Mouse (Mus musculus) CH12.LX (cell line): ENCODE measurements around the gene Trim29. TPM values are rescaled to one million over a fixed set of nuclear protein-coding genes. Genes with fewer than 3 reads are reported as not detected.

Source experiments
- DNase-seq: peaks from one replicate; pipeline ENCODE4 v3.0.0-alpha.2; 2013; ENCODE audit errors: extremely low read depth
- H3K27ac ChIP-seq: 2 replicates; pipeline ENCODE4 v1.5.1; 2012; ENCODE audit warnings: low read depth, mild to moderate bottlenecking, control low read depth, moderate library complexity; ENCODE audit not compliant: insufficient read depth
- H3K27me3 ChIP-seq: replicated peaks from 2 replicates; pipeline ENCODE3; 2012; ENCODE audit warnings: inconsistent platforms
- H3K36me3 ChIP-seq, 2 experiments: replicated peaks in 1 of 2; 2 replicates each; pipeline versions ENCODE3 to v1.6.1; 2012; ENCODE audit warnings: inconsistent platforms in 1 of 2, low read length in 1 of 2, mild to moderate bottlenecking in 1 of 2, mixed read lengths in 1 of 2, moderate library complexity in 1 of 2; ENCODE audit not compliant: control insufficient read depth in 1 of 2, insufficient read depth in 1 of 2
- H3K4me1 ChIP-seq, 2 experiments: 2 replicates each; pipeline ENCODE4 v1.6.1; 2012; ENCODE audit warnings: inconsistent platforms in 1 of 2, moderate library complexity in 1 of 2; ENCODE audit not compliant: insufficient read depth in 2 of 2, control insufficient read depth in 1 of 2
- H3K4me2 ChIP-seq: 2 replicates; pipeline ENCODE4 v1.6.1; 2012; ENCODE audit warnings: low read depth, mild to moderate bottlenecking, control low read depth; ENCODE audit not compliant: poor library complexity, insufficient read depth, severe bottlenecking
- H3K4me3 ChIP-seq, 3 experiments: fragments of 150-350 bp in 1 of 3; sonication (generic) in 1 of 3; replicated peaks in 1 of 3; 2 replicates each; pipeline versions ENCODE3 to v1.5.1; 2011 to 2012; ENCODE audit warnings: low read depth in 2 of 3, low read length in 2 of 3, mild to moderate bottlenecking in 2 of 3, moderate library complexity in 2 of 3, control low read depth in 1 of 3, improper control_type of control experiment in 1 of 3, inconsistent platforms in 1 of 3, mixed read lengths in 1 of 3; ENCODE audit not compliant: poor library complexity in 1 of 3
- H3K79me2 ChIP-seq: replicated peaks from 2 replicates; pipeline ENCODE4 v1.6.1; 2012; ENCODE audit warnings: mild to moderate bottlenecking, moderate library complexity; ENCODE audit not compliant: control insufficient read depth, poor library complexity, insufficient read depth, severe bottlenecking; ENCODE audit errors: extremely low read depth
- H3K9ac ChIP-seq: 2 replicates; pipeline ENCODE4 v1.6.1; 2012; ENCODE audit warnings: low read depth, mild to moderate bottlenecking, control low read depth, moderate library complexity; ENCODE audit not compliant: insufficient read depth
- H3K9me3 ChIP-seq: replicated peaks from 2 replicates; pipeline ENCODE3; 2012; ENCODE audit warnings: low read length, inconsistent platforms, mixed read lengths
- BHLHE40 ChIP-seq: IDR thresholded peaks from 2 replicates; pipeline ENCODE4 v1.6.1; 2011; ENCODE audit warnings: mild to moderate bottlenecking, low read depth, low read length, improper control_type of control experiment
- CHD1 ChIP-seq: IDR thresholded peaks from 2 replicates; pipeline ENCODE4 v1.6.1; 2012; ENCODE audit warnings: low read depth, low read length, improper control_type of control experiment, inconsistent platforms
- CTCF ChIP-seq, 2 experiments: IDR thresholded peaks in 1 of 2; conservative IDR thresholded peaks in 1 of 2; 2 replicates each; pipeline ENCODE4 v1.5.1; 2011 to 2012; ENCODE audit warnings: low read depth in 2 of 2, low read length in 2 of 2, improper control_type of control experiment in 1 of 2, inconsistent platforms in 1 of 2, mild to moderate bottlenecking in 1 of 2, moderate library complexity in 1 of 2
- E2F4 ChIP-seq: IDR thresholded peaks from 2 replicates; pipeline ENCODE4 v1.6.1; 2011; ENCODE audit warnings: low read depth, low read length, improper control_type of control experiment; ENCODE audit not compliant: insufficient replicate concordance
- ELF1 ChIP-seq: IDR thresholded peaks from 2 replicates; pipeline ENCODE4 v1.6.1; 2014; ENCODE audit warnings: low read depth, mild to moderate bottlenecking, inconsistent platforms, low read length, improper control_type of control experiment
- ETS1 ChIP-seq: conservative IDR thresholded peaks from 2 replicates; pipeline ENCODE4 v1.6.1; 2012; ENCODE audit warnings: low read depth, mild to moderate bottlenecking, inconsistent platforms, low read length, improper control_type of control experiment, moderate library complexity
- IRF4 ChIP-seq: IDR thresholded peaks from 2 replicates; pipeline ENCODE4 v1.6.1; 2014; ENCODE audit warnings: low read depth, mild to moderate bottlenecking, inconsistent platforms, low read length, improper control_type of control experiment
- JUN ChIP-seq: IDR thresholded peaks from 2 replicates; pipeline ENCODE4 v1.6.1; 2011; ENCODE audit warnings: low read depth, mild to moderate bottlenecking, low read length, improper control_type of control experiment, moderate library complexity; ENCODE audit not compliant: insufficient read depth
- JUND ChIP-seq: conservative IDR thresholded peaks from 2 replicates; pipeline ENCODE4 v1.6.1; 2011; ENCODE audit warnings: low read depth, low read length, improper control_type of control experiment
- KAT2A ChIP-seq: IDR thresholded peaks from 2 replicates; pipeline ENCODE4 v1.6.1; 2012; ENCODE audit warnings: low read length, improper control_type of control experiment, inconsistent platforms; ENCODE audit not compliant: insufficient replicate concordance
- MAFK ChIP-seq: IDR thresholded peaks from 2 replicates; pipeline ENCODE4 v1.6.1; 2011; ENCODE audit warnings: low read length, improper control_type of control experiment; ENCODE audit not compliant: insufficient replicate concordance
- MAX ChIP-seq: IDR thresholded peaks from 2 replicates; pipeline ENCODE4 v1.6.1; 2011; ENCODE audit warnings: low read length, improper control_type of control experiment
- MEF2A ChIP-seq: IDR thresholded peaks from 2 replicates; pipeline ENCODE4 v1.6.1; 2014; ENCODE audit warnings: low read depth, mild to moderate bottlenecking, inconsistent platforms, low read length, improper control_type of control experiment, borderline replicate concordance
- MYC ChIP-seq: IDR thresholded peaks from 2 replicates; pipeline ENCODE4 v1.6.1; 2011; ENCODE audit warnings: low read depth, mild to moderate bottlenecking, improper control_type of control experiment, low read length
- NELFE ChIP-seq: IDR thresholded peaks from 2 replicates; pipeline ENCODE4 v1.6.1; 2011; ENCODE audit warnings: low read depth, low read length, improper control_type of control experiment
- NRF1 ChIP-seq: IDR thresholded peaks from 2 replicates; pipeline ENCODE4 v1.6.1; 2014; ENCODE audit warnings: low read depth, mild to moderate bottlenecking, inconsistent platforms, low read length, improper control_type of control experiment, moderate library complexity
- POLR2A ChIP-seq: IDR thresholded peaks from 2 replicates; pipeline ENCODE4 v1.6.1; 2011; ENCODE audit warnings: low read depth, mild to moderate bottlenecking, improper control_type of control experiment, low read length
- POLR2AphosphoS2 ChIP-seq: IDR thresholded peaks from 2 replicates; pipeline ENCODE4 v1.6.1; 2011; ENCODE audit warnings: low read depth, low read length, improper control_type of control experiment
- RAD21 ChIP-seq: IDR thresholded peaks from 2 replicates; pipeline ENCODE4 v1.6.1; 2011; ENCODE audit warnings: low read depth, mild to moderate bottlenecking, low read length, improper control_type of control experiment, moderate library complexity
- RCOR1 ChIP-seq: conservative IDR thresholded peaks from 2 replicates; pipeline ENCODE4 v1.6.1; 2012; ENCODE audit warnings: low read depth, mild to moderate bottlenecking, inconsistent platforms, low read length, improper control_type of control experiment
- TBP ChIP-seq: conservative IDR thresholded peaks from 2 replicates; pipeline ENCODE4 v1.6.1; 2011; ENCODE audit warnings: low read depth, low read length, improper control_type of control experiment
- TCF12 ChIP-seq: IDR thresholded peaks from 2 replicates; pipeline ENCODE4 v1.6.1; 2014; ENCODE audit warnings: low read depth, mild to moderate bottlenecking, inconsistent platforms, low read length, improper control_type of control experiment
- UBTF ChIP-seq: IDR thresholded peaks from 2 replicates; pipeline ENCODE4 v1.6.1; 2012; ENCODE audit warnings: low read depth, mild to moderate bottlenecking, inconsistent platforms, low read length, improper control_type of control experiment, moderate library complexity
- USF2 ChIP-seq: conservative IDR thresholded peaks from 2 replicates; pipeline ENCODE4 v1.6.1; 2011; ENCODE audit warnings: low read depth, low read length, improper control_type of control experiment
- ZC3H11A ChIP-seq: IDR thresholded peaks from 2 replicates; pipeline ENCODE4 v1.6.1; 2012; ENCODE audit warnings: low read depth, mild to moderate bottlenecking, inconsistent platforms, low read length, improper control_type of control experiment
- ZKSCAN1 ChIP-seq: IDR thresholded peaks from 2 replicates; pipeline ENCODE4 v1.6.1; 2012; ENCODE audit warnings: low read depth, inconsistent platforms, low read length, improper control_type of control experiment, borderline replicate concordance
- ZMIZ1 ChIP-seq: IDR thresholded peaks from 2 replicates; pipeline ENCODE4 v1.6.1; 2012; ENCODE audit warnings: low read depth, mild to moderate bottlenecking, inconsistent platforms, low read length, improper control_type of control experiment
- ZNF384 ChIP-seq: IDR thresholded peaks from 2 replicates; pipeline ENCODE4 v1.6.1; 2012; ENCODE audit warnings: low read depth, low read length, improper control_type of control experiment, inconsistent platforms
- dilution Hi-C: fragments of 300-500 bp; cut with MboI; formaldehyde crosslinking; loops from 2 replicates; pipeline ENCODE4 v1.14.3; 2020; ENCODE audit warnings: low sequenced_read_pairs; ENCODE audit not compliant: extremely low pct_unique_long_range_greater_than_20kb, extremely low pct_ligation_motif_present
- in situ Hi-C: fragments of 300-500 bp; cut with MboI; formaldehyde crosslinking; loops from 3 replicates; pipeline ENCODE4 v1.14.3; 2019; ENCODE audit warnings: low sequenced_read_pairs, low pct_ligation_motif_present, low pct_unique_long_range_greater_than_20kb, mixed read lengths
- polyA plus RNA-seq: library from polyadenylated mRNA; unstranded; fragments of >175 nt; gene quantifications from 2 replicates; pipeline ENCODE4 v1.2.1, GENCODE M21; 2012; ENCODE audit warnings: low read depth; ENCODE audit not compliant: insufficient read length
- total RNA-seq, 2 experiments: library from RNA; depleted of rRNA; stranded (reverse); fragments of 300-350 nt in 1 of 2; fragments of >200 nt in 1 of 2; gene quantifications; 2 replicates each; pipeline ENCODE4 v1.2.3; 2012 to 2014

Trim29 gene
- total and polyA plus RNA-seq, 3 experiments = 0.13 to 0.21 (median 0.17) TPM

GRCm38 (mm10) chr9:43337636-43338035, 27.0 kb downstream of the Trim29 start:
- Histone ChIP-seq H3K9ac (no peak overlapping the region), H3K27ac (no peak overlapping the region), H3K79me2 (no peaks in the 10 kb centered on the region), H3K4me2 (no peak overlapping the region), H3K4me1 (no peaks in the 10 kb centered on the region), H3K4me3 (no peak overlapping the region), H3K27me3 (peaks cover 58% of the 10 kb centered on the region), H3K36me3 (no peaks in the 10 kb centered on the region), H3K9me3 (no peaks in the 10 kb centered on the region)
- in situ Hi-C loops (loop anchor here (25.0 kb wide), 2 partner anchors 400 to 500 kb away; partner anchors contain the start of gene Nectin1), dilution Hi-C loops (no loop called here)
- DNase-seq = no peak
- no peak for TF ChIP-seq RAD21
- no peak for TF ChIP-seq ZMIZ1
- no peak for TF ChIP-seq NELFE
- no peak for TF ChIP-seq UBTF
- TF ChIP-seq IRF4 = no peak
- TF ChIP-seq CTCF (conservative IDR thresholded peaks at IDR 0.05 in 1 of 2, IDR thresholded peaks at IDR 0.05 in 1 of 2; ENCODE audit: low read depth in 2 of 2, low read length in 2 of 2) = no peak
- TF ChIP-seq E2F4 = no peak
- TF ChIP-seq USF2 = no peak
- no peak for TF ChIP-seq RCOR1
- no peak for TF ChIP-seq MYC
- TF ChIP-seq MAX = no peak
- TF ChIP-seq ZNF384 = no peak
- no peak for TF ChIP-seq BHLHE40
- TF ChIP-seq ZKSCAN1 = no peak

GRCm38 (mm10) chr9:43338067-43338466, 27.4 kb downstream of the Trim29 start:
- Histone ChIP-seq H3K27ac (no peak overlapping the region), H3K36me3 (no peaks in the 10 kb centered on the region), H3K79me2 (no peaks in the 10 kb centered on the region), H3K4me1 (no peaks in the 10 kb centered on the region), H3K4me2 (no peak overlapping the region), H3K9me3 (no peaks in the 10 kb centered on the region), H3K9ac (no peak overlapping the region), H3K4me3 (no peak overlapping the region), H3K27me3 (peaks cover 62% of the 10 kb centered on the region)
- TF ChIP-seq USF2 = no peak
- no peak for TF ChIP-seq BHLHE40
- TF ChIP-seq TBP = no peak
- TF ChIP-seq TCF12 = no peak
- TF ChIP-seq POLR2A = no peak
- TF ChIP-seq JUND = no peak
- no peak for TF ChIP-seq E2F4
- no peak for TF ChIP-seq NRF1
- no peak for TF ChIP-seq JUN
- TF ChIP-seq MEF2A = no peak
- no peak for TF ChIP-seq NELFE
- TF ChIP-seq UBTF = no peak
- TF ChIP-seq POLR2AphosphoS2 = no peak
- no peak for TF ChIP-seq ETS1
- TF ChIP-seq ZC3H11A = no peak
- TF ChIP-seq CHD1 = no peak
- no peak for TF ChIP-seq MAFK
- TF ChIP-seq KAT2A = no peak
- no peak for TF ChIP-seq ELF1
- dilution Hi-C loops (no loop called here), in situ Hi-C loops (loop anchor here (25.0 kb wide), 2 partner anchors 399 to 499 kb away; partner anchors contain the start of gene Nectin1)
- DNase-seq = no peak
